Mouse (Mus musculus) embryonic facial prominence, embryonic 12.5 days (tissue): Measurements from ENCODE around the gene Smtn. TPM values are rescaled to one million over a fixed set of nuclear protein-coding genes. Genes with fewer than 3 reads are reported as not detected.

Experiments used
- ATAC-seq: fragments of 200-750 bp; cut with Nextera tagmentation; 2 replicates; pipeline ENCODE4 v1.8.0; 2017; ENCODE audit not compliant: insufficient number of reproducible peaks, insufficient read depth, low FRiP score, low TSS enrichment
- H3K27ac ChIP-seq: fragments of 300-500 bp; sonication (generic); 2 replicates; pipeline ENCODE4 v1.5.1; 2016; ENCODE audit warnings: mild to moderate bottlenecking
- H3K27me3 ChIP-seq: fragments of 300-500 bp; sonication (generic); 2 replicates; pipeline ENCODE4 v1.6.1; 2016; ENCODE audit warnings: mild to moderate bottlenecking, moderate library complexity
- H3K36me3 ChIP-seq: fragments of 300-500 bp; sonication (generic); 2 replicates; pipeline ENCODE4 v1.6.1; 2016; ENCODE audit warnings: mild to moderate bottlenecking
- H3K4me1 ChIP-seq: fragments of 300-500 bp; sonication (generic); 2 replicates; pipeline ENCODE4 v1.6.1; 2016
- H3K4me2 ChIP-seq: fragments of 300-500 bp; sonication (generic); replicated peaks from 2 replicates; pipeline ENCODE4 v1.6.1; 2016; ENCODE audit warnings: mild to moderate bottlenecking, moderate library complexity
- H3K4me3 ChIP-seq: fragments of 300-500 bp; sonication (generic); 2 replicates; pipeline ENCODE4 v1.5.1; 2016; ENCODE audit warnings: mild to moderate bottlenecking
- H3K9ac ChIP-seq: fragments of 300-500 bp; sonication (generic); 2 replicates; pipeline ENCODE4 v1.6.1; 2016; ENCODE audit warnings: mild to moderate bottlenecking, moderate library complexity
- H3K9me3 ChIP-seq: fragments of 300-500 bp; sonication (generic); 2 replicates; pipeline ENCODE4 v1.6.1; 2016; ENCODE audit warnings: mild to moderate bottlenecking, moderate library complexity
- WGBS: fragments of 180-500 bp; shearing (Covaris S2); methylation state at CpG from one replicate; pipeline ENCODE4 v1.1.7; 2016; 5-methylcytosine and 5-hydroxymethylcytosine counted together
- polyA plus RNA-seq: library from polyadenylated mRNA; unstranded; fragments of >200 nt; fragmentation: Nextera tagmentation; extraction: Ambion mirVana; gene quantifications from 2 replicates; pipeline ENCODE4 v1.2.1, GENCODE M21; 2016

The Smtn gene
- polyA plus RNA-seq, 1 experiment from 2014 or later, result 55.7 TPM

DNA sequence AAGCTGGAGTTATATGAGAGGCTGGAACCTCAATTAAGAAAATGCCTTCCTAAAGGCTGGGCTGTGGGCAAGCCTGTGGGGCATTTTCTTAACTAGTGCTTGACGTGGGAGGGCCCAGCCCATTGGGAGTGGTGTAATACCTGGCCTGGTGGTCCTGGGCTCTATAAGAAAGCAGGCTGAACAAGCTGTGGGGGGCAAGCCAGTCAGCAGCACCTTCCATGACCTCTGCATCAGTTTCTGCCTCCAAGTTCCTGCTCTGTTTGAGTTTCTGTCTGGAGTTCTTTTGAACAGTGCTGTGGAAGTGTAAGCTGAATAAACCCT lies 5.8 kb upstream of the Smtn start:
- Histone ChIP-seq H3K9ac (no peak overlapping the region), H3K27ac (0 out of 2 replicates have a peak overlapping the region, but pooled peaks have one; percentile 30), H3K4me3 (no peak overlapping the region), H3K27me3 (no peaks in the 10 kb centered on the region), H3K9me3 (0 out of 2 replicates have a peak, but pooled peaks cover 7% of the 10 kb centered on the region), H3K4me1 (peaks cover 5% of the 10 kb centered on the region; the same call in 1 of the 2 replicates), H3K4me2 (no peak overlapping the region), H3K36me3 (no peaks in the 10 kb centered on the region)
- 19% methylated on average over 1 of the region's 1 CpGs for WGBS
- ATAC-seq, result no peak

GRCm38 (mm10) chr11:3545531-3546241 lies 5.3 kb upstream of the Smtn start:
- H3K27ac ChIP-seq, result 0 out of 2 replicates have a peak overlapping the region, but pooled peaks have one; percentile 14
- WGBS, result 16% methylated on average over 9 of the region's 9 CpGs

GRCm38 (mm10) chr11:3544409-3544808 lies 4.0 kb upstream of the Smtn start:
- Histone ChIP-seq H3K9ac (no peak overlapping the region), H3K4me1 (peaks cover 5% of the 10 kb centered on the region; the same call in 1 of the 2 replicates), H3K27me3 (no peaks in the 10 kb centered on the region), H3K9me3 (0 out of 2 replicates have a peak, but pooled peaks cover 7% of the 10 kb centered on the region), H3K36me3 (no peaks in the 10 kb centered on the region), H3K27ac (no peak overlapping the region), H3K4me2 (no peak overlapping the region), H3K4me3 (no peak overlapping the region)
- 92% methylated on average over 5 of the region's 5 CpGs for WGBS
- ATAC-seq, result no peak

More at GRCm38 (mm10) chr11:3545531-3546241, 5.3 kb upstream of the Smtn start:
- H3K4me1 ChIP-seq, result peaks cover 5% of the 10 kb centered on the region; the same call in 1 of the 2 replicates
- no peak overlapping the region for H3K9ac ChIP-seq
- H3K4me2 ChIP-seq, result no peak overlapping the region
- H3K36me3 ChIP-seq, result no peaks in the 10 kb centered on the region
- H3K27me3 ChIP-seq, result no peaks in the 10 kb centered on the region
- H3K9me3 ChIP-seq, result 0 out of 2 replicates have a peak, but pooled peaks cover 7% of the 10 kb centered on the region
- no peak for ATAC-seq
- no peak overlapping the region for H3K4me3 ChIP-seq

- 0 out of 2 replicates have a peak, but pooled peaks cover 7% of the 10 kb centered on the region for H3K9me3 ChIP-seq
- H3K9ac ChIP-seq, result no peak overlapping the region
- 0 out of 2 replicates have a peak overlapping the region, but pooled peaks have one; percentile 7 for H3K27ac ChIP-seq
- WGBS, result 26% methylated on average over 5 of the region's 5 CpGs
- no peak for ATAC-seq
- peaks cover 11% of the 10 kb centered on the region; the same call in 1 of the 2 replicates for H3K4me1 ChIP-seq
- no peak overlapping the region for H3K4me3 ChIP-seq
- no peak overlapping the region for H3K4me2 ChIP-seq
- no peaks in the 10 kb centered on the region for H3K27me3 ChIP-seq
- H3K36me3 ChIP-seq, result no peaks in the 10 kb centered on the region
Measured at GRCm38 (mm10) chr11:3543001-3543400, 2.6 kb upstream of the Smtn start.

- no peak overlapping the region for H3K27ac ChIP-seq
- WGBS, result 64% methylated on average over 3 of the region's 3 CpGs
- H3K27me3 ChIP-seq, result no peaks in the 10 kb centered on the region
- peaks cover 15% of the 10 kb centered on the region for H3K4me1 ChIP-seq
- H3K36me3 ChIP-seq, result no peaks in the 10 kb centered on the region
- H3K4me3 ChIP-seq, result no peak overlapping the region
- no peak for ATAC-seq
- no peak overlapping the region for H3K4me2 ChIP-seq
- 0 out of 2 replicates have a peak, but pooled peaks cover 7% of the 10 kb centered on the region for H3K9me3 ChIP-seq
- H3K9ac ChIP-seq, result no peak overlapping the region
Measured at GRCm38 (mm10) chr11:3541932-3542331, 1.5 kb upstream of the Smtn start.

GRCm38 (mm10) chr11:3539826-3540196 lies 601 bp downstream of the Smtn start:
- no peak overlapping the region for H3K27ac ChIP-seq

DNA sequence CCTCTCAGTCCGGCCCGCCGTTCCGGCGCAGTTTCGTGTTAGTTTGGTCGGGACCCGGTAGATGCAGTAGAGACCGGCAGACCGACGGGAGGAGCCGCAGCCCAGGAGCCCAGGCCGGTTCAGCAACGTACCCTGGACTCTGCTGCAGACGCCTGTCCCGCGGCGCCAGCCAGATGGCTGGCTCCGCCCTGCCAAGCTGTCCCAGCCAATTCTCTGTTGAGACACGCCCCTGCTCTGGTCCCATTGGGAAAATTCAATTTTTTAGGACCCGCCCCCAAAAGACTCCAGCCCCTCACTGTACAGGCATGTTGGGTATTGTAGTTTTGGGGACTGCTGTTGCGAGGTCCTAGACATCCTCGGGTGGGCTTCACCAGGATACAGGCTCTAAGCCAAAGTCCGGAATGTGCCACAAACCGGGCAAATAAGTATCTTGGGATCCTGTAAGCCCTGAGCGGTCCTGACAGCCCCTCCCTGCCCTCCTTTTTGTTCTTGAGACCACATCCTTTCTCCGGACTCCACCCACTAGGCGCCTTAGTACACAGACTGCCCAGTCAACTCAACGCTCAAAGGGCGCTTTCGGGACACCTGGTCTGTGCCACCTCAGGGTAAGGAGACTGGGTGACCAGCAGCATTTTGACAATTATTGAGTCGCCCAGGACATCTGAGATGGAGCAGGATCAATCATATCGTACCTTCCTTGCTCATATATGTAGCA lies 1.1 kb downstream of the Smtn start:
- Histone ChIP-seq H3K27ac (no peak overlapping the region), H3K9ac (peak overlapping the region; percentile 64), H3K4me2 (peak overlapping the region; percentile 60), H3K9me3 (0 out of 2 replicates have a peak, but pooled peaks cover 2% of the 10 kb centered on the region), H3K27me3 (no peaks in the 10 kb centered on the region), H3K4me3 (peak overlapping the region; percentile 50), H3K36me3 (no peaks in the 10 kb centered on the region), H3K4me1 (peaks cover 25% of the 10 kb centered on the region)
- WGBS, result 4% methylated on average over 33 of the region's 33 CpGs
- ATAC-seq, result peak; percentile 87

More at GRCm38 (mm10) chr11:3539826-3540196, 601 bp downstream of the Smtn start:
- 81% methylated on average over 4 of the region's 4 CpGs for WGBS
- peak overlapping the region; percentile 50 for H3K4me3 ChIP-seq
- peaks cover 24% of the 10 kb centered on the region for H3K4me1 ChIP-seq
- ATAC-seq, result no peak
- no peaks in the 10 kb centered on the region for H3K27me3 ChIP-seq
- H3K36me3 ChIP-seq, result no peaks in the 10 kb centered on the region
- peak overlapping the region; percentile 60 for H3K4me2 ChIP-seq
- no peak overlapping the region for H3K9ac ChIP-seq
- H3K9me3 ChIP-seq, result 0 out of 2 replicates have a peak, but pooled peaks cover 7% of the 10 kb centered on the region

GRCm38 (mm10) chr11:3538341-3538740 lies 2.1 kb downstream of the Smtn start:
- H3K27ac ChIP-seq, result no peak overlapping the region
- no peaks in the 10 kb centered on the region for H3K27me3 ChIP-seq
- peaks cover 3% of the 10 kb centered on the region; the same call in 1 of the 2 replicates for H3K36me3 ChIP-seq
- no peaks in the 10 kb centered on the region for H3K9me3 ChIP-seq
- H3K4me2 ChIP-seq, result peak overlapping the region; percentile 60
- 69% methylated on average over 4 of the region's 4 CpGs for WGBS
- peak overlapping the region; percentile 50 for H3K4me3 ChIP-seq
- H3K9ac ChIP-seq, result peak overlapping the region; percentile 64; the same call in 1 of the 2 replicates
- H3K4me1 ChIP-seq, result peaks cover 25% of the 10 kb centered on the region
- no peak for ATAC-seq

DNA sequence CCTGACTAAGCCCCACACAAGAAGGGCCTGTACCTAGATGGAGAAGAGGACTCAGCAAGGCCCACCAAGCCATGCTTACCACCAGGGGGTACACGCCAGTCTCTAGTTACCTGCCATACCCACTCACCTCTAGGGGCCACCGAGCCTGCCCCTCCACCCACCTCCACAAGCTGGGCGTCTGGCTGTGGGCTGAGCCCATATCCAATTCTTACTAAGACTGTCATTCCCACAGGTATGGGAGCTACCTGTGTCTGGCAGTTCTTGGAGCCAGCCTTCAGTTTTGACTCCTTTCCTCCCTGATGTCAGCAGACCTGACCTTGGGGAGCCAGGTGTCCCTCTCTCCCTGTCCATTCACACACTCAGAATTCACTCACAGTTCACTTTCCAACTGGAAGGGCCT lies 2.7 kb downstream of the Smtn start:
- peak overlapping the region; percentile 50; the same call in 1 of the 2 replicates for H3K4me3 ChIP-seq
- H3K9me3 ChIP-seq, result no peaks in the 10 kb centered on the region
- H3K36me3 ChIP-seq, result peaks cover 8% of the 10 kb centered on the region
- peaks cover 25% of the 10 kb centered on the region for H3K4me1 ChIP-seq
- no peak for ATAC-seq
- H3K9ac ChIP-seq, result no peak overlapping the region
- WGBS, result 87% methylated on average over 3 of the region's 3 CpGs
- H3K27me3 ChIP-seq, result no peaks in the 10 kb centered on the region
- no peak overlapping the region for H3K27ac ChIP-seq
- H3K4me2 ChIP-seq, result peak overlapping the region; percentile 60

GRCm38 (mm10) chr11:3536745-3537333 lies 3.6 kb downstream of the Smtn start:
- Histone ChIP-seq H3K4me1 (peaks cover 25% of the 10 kb centered on the region), H3K4me2 (peak overlapping the region; percentile 58; the same call in 1 of the 2 replicates), H3K9ac (no peak overlapping the region), H3K36me3 (peaks cover 17% of the 10 kb centered on the region), H3K27me3 (no peaks in the 10 kb centered on the region), H3K27ac (no peak overlapping the region), H3K4me3 (no peak overlapping the region), H3K9me3 (no peaks in the 10 kb centered on the region)
- 89% methylated on average over 5 of the region's 5 CpGs for WGBS
- ATAC-seq, result no peak

DNA sequence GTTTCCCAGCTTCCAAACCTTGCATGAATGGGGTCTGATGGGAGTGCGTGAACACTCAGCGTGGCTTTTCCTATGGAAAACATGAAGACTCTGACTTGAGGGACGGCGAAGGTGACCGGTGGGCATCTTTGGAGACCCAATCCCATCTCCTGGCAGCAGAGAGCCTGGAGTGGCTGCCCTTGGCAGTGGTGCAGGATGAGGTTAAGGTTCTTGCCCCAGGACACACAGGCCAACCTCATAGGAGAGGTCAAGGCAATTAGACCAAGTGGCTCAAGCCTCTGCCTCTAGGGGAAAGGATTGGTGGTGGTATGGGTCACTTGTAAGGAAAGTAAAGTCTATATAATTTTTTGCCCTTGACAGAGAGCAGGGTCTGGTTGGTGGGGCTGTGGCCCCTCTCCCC lies 4.3 kb downstream of the Smtn start:
- Histone ChIP-seq H3K4me3 (peak overlapping the region; percentile 40), H3K4me2 (peak overlapping the region; percentile 58), H3K36me3 (peaks cover 21% of the 10 kb centered on the region), H3K9ac (peak overlapping the region; percentile 59), H3K4me1 (peaks cover 25% of the 10 kb centered on the region), H3K27ac (peak overlapping the region; percentile 89), H3K27me3 (no peaks in the 10 kb centered on the region), H3K9me3 (no peaks in the 10 kb centered on the region)
- ATAC-seq, result no peak
- 28% methylated on average over 5 of the region's 5 CpGs for WGBS
